Mouse (Mus musculus): ENCODE data around the gene Clic1. TPM values are rescaled to one million over a fixed set of nuclear protein-coding genes. Genes with fewer than 3 reads are reported as not detected.

The Clic1 gene
- polyA plus RNA-seq, 1 experiment from 2014 or later: 17.7 TPM

- Histone ChIP-seq H3K27me3 (ENCODE audit: control insufficient read depth, insufficient read depth, low read length) (no peaks in the 10 kb centered on the region), H3K4me3 (replicated peaks; ENCODE audit: low read depth, low read length) (no peak within 1 kb of the TSS), H3K4me1 (ENCODE audit: control insufficient read depth, insufficient read depth, low read length) (peaks cover 6% of the 10 kb centered on the region), H3K4me2 (ENCODE audit: low read length) (no peak within 1 kb of the TSS), H3K9ac (replicated peaks; ENCODE audit: low read length) (no peak within 1 kb of the TSS), H3K36me3 (ENCODE audit: control insufficient read depth, insufficient read depth, low read length) (no peaks in the 10 kb centered on the region), H3K9me3 (ENCODE audit: control insufficient read depth, low read length) (no peaks in the 10 kb centered on the region), H3K27ac (replicated peaks; ENCODE audit: low read depth, low read length) (no peak within 1 kb of the TSS)
- ATAC-seq (ENCODE audit: low FRiP score, low TSS enrichment) (no peak), DNase-seq (no peak)
- 85% methylated on average over 7 of the region's 7 CpGs for WGBS
Measured at GRCm38 (mm10) chr17:35085208-35085865, 35.6 kb downstream of the Clic1 start, which contains the start of gene Ly6g6f. Ly6g6f (minus strand) TSS chr17:35085610.

GRCm38 (mm10) chr17:35088151-35088550 lies 38.4 kb downstream of the Clic1 start:
- DNase-seq: no peak
- H3K4me1 ChIP-seq (ENCODE audit: control insufficient read depth, insufficient read depth, low read length): peaks cover 12% of the 10 kb centered on the region
- peaks cover 17% of the 10 kb centered on the region for H3K36me3 ChIP-seq (ENCODE audit: control insufficient read depth, insufficient read depth, low read length)
- ATAC-seq (ENCODE audit: low FRiP score, low TSS enrichment): no peak
- H3K9me3 ChIP-seq (ENCODE audit: control insufficient read depth, low read length): no peaks in the 10 kb centered on the region
- no peak overlapping the region for H3K4me2 ChIP-seq (ENCODE audit: low read length)
- no peak overlapping the region for H3K4me3 ChIP-seq (replicated peaks; ENCODE audit: low read depth, low read length)
- H3K9ac ChIP-seq (replicated peaks; ENCODE audit: low read length): no peak overlapping the region
- no peak overlapping the region for H3K27ac ChIP-seq (replicated peaks; ENCODE audit: low read depth, low read length)
- WGBS: 53% methylated on average over 2 of the region's 2 CpGs
- H3K27me3 ChIP-seq (ENCODE audit: control insufficient read depth, insufficient read depth, low read length): no peaks in the 10 kb centered on the region

- H3K9me3 ChIP-seq (ENCODE audit: control insufficient read depth, low read length): no peaks in the 10 kb centered on the region
- peak within 1 kb of the TSS; percentile 76 for H3K4me2 ChIP-seq (ENCODE audit: low read length)
- H3K27me3 ChIP-seq (ENCODE audit: control insufficient read depth, insufficient read depth, low read length): no peaks in the 10 kb centered on the region
- peak within 1 kb of the TSS; percentile 61 for H3K4me3 ChIP-seq (replicated peaks; ENCODE audit: low read depth, low read length)
- WGBS: 3% methylated on average over 66 of the region's 67 CpGs
- DNase-seq: peak; percentile 97
- peak; percentile 98 for ATAC-seq (ENCODE audit: low FRiP score, low TSS enrichment)
- H3K27ac ChIP-seq (replicated peaks; ENCODE audit: low read depth, low read length): peak within 1 kb of the TSS; percentile 98
- peaks cover 12% of the 10 kb centered on the region for H3K4me1 ChIP-seq (ENCODE audit: control insufficient read depth, insufficient read depth, low read length)
- peak within 1 kb of the TSS; percentile 93 for H3K9ac ChIP-seq (replicated peaks; ENCODE audit: low read length)
- H3K36me3 ChIP-seq (ENCODE audit: control insufficient read depth, insufficient read depth, low read length): peaks cover 26% of the 10 kb centered on the region
Measured at GRCm38 (mm10) chr17:35088825-35089644, 39.3 kb downstream of the Clic1 start, which contains the start of gene Abhd16a. Abhd16a (plus strand) TSS chr17:35089263.

GRCm38 (mm10) chr17:35090166-35090932 lies 40.6 kb downstream of the Clic1 start:
- peak; percentile 21 for DNase-seq

GRCm38 (mm10) chr17:35092403-35093198 lies 42.8 kb downstream of the Clic1 start:
- Histone ChIP-seq H3K9ac (replicated peaks; ENCODE audit: low read length) (no peak overlapping the region), H3K36me3 (ENCODE audit: control insufficient read depth, insufficient read depth, low read length) (peaks cover 60% of the 10 kb centered on the region), H3K27me3 (ENCODE audit: control insufficient read depth, insufficient read depth, low read length) (no peaks in the 10 kb centered on the region), H3K9me3 (ENCODE audit: control insufficient read depth, low read length) (no peaks in the 10 kb centered on the region), H3K4me3 (replicated peaks; ENCODE audit: low read depth, low read length) (no peak overlapping the region), H3K27ac (replicated peaks; ENCODE audit: low read depth, low read length) (no peak overlapping the region), H3K4me1 (ENCODE audit: control insufficient read depth, insufficient read depth, low read length) (peaks cover 12% of the 10 kb centered on the region), H3K4me2 (ENCODE audit: low read length) (no peak overlapping the region)
- ATAC-seq (ENCODE audit: low FRiP score, low TSS enrichment) (no peak), DNase-seq (no peak)
- WGBS: 91% methylated on average over 14 of the region's 14 CpGs

More at GRCm38 (mm10) chr17:35090166-35090932, 40.6 kb downstream of the Clic1 start:
- peak overlapping the region; percentile 61 for H3K4me3 ChIP-seq (replicated peaks; ENCODE audit: low read depth, low read length)
- H3K4me1 ChIP-seq (ENCODE audit: control insufficient read depth, insufficient read depth, low read length): peaks cover 12% of the 10 kb centered on the region
- peak overlapping the region; percentile 45; the same call in 1 of the 2 replicates for H3K27ac ChIP-seq (replicated peaks; ENCODE audit: low read depth, low read length)
- WGBS: 67% methylated on average over 8 of the region's 8 CpGs
- H3K36me3 ChIP-seq (ENCODE audit: control insufficient read depth, insufficient read depth, low read length): peaks cover 38% of the 10 kb centered on the region
- H3K9ac ChIP-seq (replicated peaks; ENCODE audit: low read length): peak overlapping the region; percentile 93
- H3K27me3 ChIP-seq (ENCODE audit: control insufficient read depth, insufficient read depth, low read length): no peaks in the 10 kb centered on the region
- peak overlapping the region; percentile 76 for H3K4me2 ChIP-seq (ENCODE audit: low read length)
- no peaks in the 10 kb centered on the region for H3K9me3 ChIP-seq (ENCODE audit: control insufficient read depth, low read length)
- ATAC-seq (ENCODE audit: low FRiP score, low TSS enrichment): no peak

- Histone ChIP-seq H3K4me3 (replicated peaks; ENCODE audit: low read depth, low read length) (no peak overlapping the region), H3K4me2 (ENCODE audit: low read length) (no peak overlapping the region), H3K9me3 (ENCODE audit: control insufficient read depth, low read length) (no peaks in the 10 kb centered on the region), H3K9ac (replicated peaks; ENCODE audit: low read length) (no peak overlapping the region), H3K4me1 (ENCODE audit: control insufficient read depth, insufficient read depth, low read length) (peaks cover 11% of the 10 kb centered on the region), H3K27ac (replicated peaks; ENCODE audit: low read depth, low read length) (no peak overlapping the region), H3K27me3 (ENCODE audit: control insufficient read depth, insufficient read depth, low read length) (no peaks in the 10 kb centered on the region), H3K36me3 (ENCODE audit: control insufficient read depth, insufficient read depth, low read length) (peaks cover 78% of the 10 kb centered on the region)
- no peak for DNase-seq
- ATAC-seq (ENCODE audit: low FRiP score, low TSS enrichment): no peak
- 93% methylated on average over 15 of the region's 15 CpGs for WGBS
Measured at GRCm38 (mm10) chr17:35094475-35095365, 45.0 kb downstream of the Clic1 start.

GRCm38 (mm10) chr17:35096597-35096996 lies 46.8 kb downstream of the Clic1 start:
- Histone ChIP-seq H3K36me3 (ENCODE audit: control insufficient read depth, insufficient read depth, low read length) (peaks cover 94% of the 10 kb centered on the region), H3K9ac (replicated peaks; ENCODE audit: low read length) (no peak overlapping the region), H3K4me2 (ENCODE audit: low read length) (no peak overlapping the region), H3K27me3 (ENCODE audit: control insufficient read depth, insufficient read depth, low read length) (no peaks in the 10 kb centered on the region), H3K27ac (replicated peaks; ENCODE audit: low read depth, low read length) (no peak overlapping the region), H3K4me1 (ENCODE audit: control insufficient read depth, insufficient read depth, low read length) (no peaks in the 10 kb centered on the region), H3K4me3 (replicated peaks; ENCODE audit: low read depth, low read length) (no peak overlapping the region), H3K9me3 (ENCODE audit: control insufficient read depth, low read length) (no peaks in the 10 kb centered on the region)
- DNase-seq (no peak), ATAC-seq (ENCODE audit: low FRiP score, low TSS enrichment) (no peak)
- 83% methylated on average over 12 of the region's 12 CpGs for WGBS
